Mouse (Mus musculus) heart, postnatal 0 days (tissue): ENCODE results near the gene Zfp579. TPM values are rescaled to one million over a fixed set of nuclear protein-coding genes. Genes with fewer than 3 reads are reported as not detected.
"Not testable (repeated sequence)": the region's sequence is repeated elsewhere in the genome, so short reads cannot be mapped to it uniquely, and the experiment has no call there.

Experiments
- ATAC-seq: fragments of 200-750 bp; cut with Nextera tagmentation; 2 replicates; pipeline ENCODE4 v1.8.0; 2017; ENCODE audit warnings: low read depth, moderate number of reproducible peaks, moderate library complexity; ENCODE audit not compliant: insufficient read depth
- DNase-seq: peaks from one replicate; pipeline ENCODE4 v3.0.0-alpha.2; 2016; ENCODE audit warnings: low spot score
- H3K27ac ChIP-seq: fragments of 300-500 bp; sonication (generic); 2 replicates; pipeline ENCODE4 v1.5.1; 2014; ENCODE audit warnings: low read depth, mild to moderate bottlenecking
- H3K27me3 ChIP-seq: fragments of 300-500 bp; sonication (generic); 2 replicates; pipeline ENCODE4 v1.6.1; 2014; ENCODE audit warnings: low read length, mixed read lengths; ENCODE audit not compliant: control insufficient read depth, insufficient read depth
- H3K36me3 ChIP-seq: fragments of 300-500 bp; sonication (generic); replicated peaks from 2 replicates; pipeline ENCODE4 v1.6.1; 2014; ENCODE audit warnings: low read length, mixed read lengths; ENCODE audit not compliant: control insufficient read depth, insufficient read depth
- H3K4me1 ChIP-seq: fragments of 300-500 bp; sonication (generic); 2 replicates; pipeline ENCODE4 v1.6.1; 2014; ENCODE audit warnings: antibody characterized with exemption; ENCODE audit not compliant: control insufficient read depth, insufficient read depth
- H3K4me2 ChIP-seq: fragments of 300-500 bp; sonication (generic); 2 replicates; pipeline ENCODE4 v1.6.1; 2014; ENCODE audit warnings: low read depth, mild to moderate bottlenecking, low read length, moderate library complexity
- H3K4me3 ChIP-seq: fragments of 300-500 bp; sonication (generic); 2 replicates; pipeline ENCODE4 v1.5.1; 2014; ENCODE audit warnings: low read depth, low read length
- H3K9ac ChIP-seq: fragments of 300-500 bp; sonication (generic); replicated peaks from 2 replicates; pipeline ENCODE4 v1.6.1; 2014; ENCODE audit warnings: low read depth, low read length, mixed read lengths
- H3K9me3 ChIP-seq: fragments of 300-500 bp; sonication (generic); replicated peaks from 2 replicates; pipeline ENCODE4 v1.6.1; 2016; ENCODE audit warnings: low read length; ENCODE audit not compliant: control insufficient read depth
- CTCF ChIP-seq: IDR thresholded peaks from 2 replicates; pipeline ENCODE4 v1.5.1; 2016; ENCODE audit warnings: antibody characterized with exemption, control low read depth, low read depth
- EP300 ChIP-seq: IDR thresholded peaks from 2 replicates; pipeline ENCODE4 v1.6.1; 2016; ENCODE audit warnings: antibody characterized with exemption, low read depth
- WGBS: fragments of 180-500 bp; shearing (Covaris S2); extraction: QIAGEN DNeasy Blood & Tissue Kit; methylation state at CpG from one replicate; pipeline ENCODE4 v1.1.7; 2014; 5-methylcytosine and 5-hydroxymethylcytosine counted together
- polyA plus RNA-seq: library from polyadenylated mRNA; unstranded; fragments of >200 nt; fragmentation: Nextera tagmentation; extraction: Ambion mirVana; gene quantifications from 2 replicates; pipeline ENCODE4 v1.2.1, GENCODE M21; 2015
- total RNA-seq: library from RNA; depleted of rRNA; stranded (reverse); fragments of >200 nt; gene quantifications from 2 replicates; pipeline ENCODE4 v1.2.3, GENCODE M21; 2014; ENCODE audit warnings: low replicate concordance

Zfp579 gene
- total and polyA plus RNA-seq, 2 experiments from 2014 or later: 15.0 to 25.4 TPM

- under 1% methylated on average over 42 of the region's 42 CpGs for WGBS
- Histone ChIP-seq H3K4me1 (peaks cover 14% of the 10 kb centered on the region), H3K9ac (peak within 1 kb of the TSS; percentile 78), H3K36me3 (peaks cover 33% of the 10 kb centered on the region), H3K4me2 (peak within 1 kb of the TSS; percentile 70), H3K4me3 (peak within 1 kb of the TSS; percentile 74), H3K9me3 (no peaks in the 10 kb centered on the region), H3K27me3 (no peaks in the 10 kb centered on the region), H3K27ac (peak within 1 kb of the TSS; percentile 96)
- DNase-seq: peak; percentile 96
- ATAC-seq: peak; percentile 79
- TF ChIP-seq CTCF: no peak
- TF ChIP-seq EP300: no peak
Observed at GRCm38 (mm10) chr7:5014251-5015117, 18.5 kb upstream of the Zfp579 start, which contains the start of the genes Zfp524 and Fiz1. Gene Zfp524, plus strand, starts transcription at chr7:5014415. Gene Fiz1, minus strand, starts transcription at chr7:5014697.

GRCm38 (mm10) chr7:5012681-5013513 is 16.9 kb upstream of the Zfp579 start:
- peaks cover 49% of the 10 kb centered on the region for H3K36me3 ChIP-seq
- H3K9me3 ChIP-seq: no peaks in the 10 kb centered on the region
- H3K4me2 ChIP-seq: no peak overlapping the region
- no peak overlapping the region for H3K4me3 ChIP-seq
- TF ChIP-seq CTCF: no peak
- TF ChIP-seq EP300: no peak
- H3K27ac ChIP-seq: no peak overlapping the region
- H3K9ac ChIP-seq: no peak overlapping the region
- H3K27me3 ChIP-seq: no peaks in the 10 kb centered on the region
- WGBS: 89% methylated on average over 27 of the region's 27 CpGs
- peaks cover 11% of the 10 kb centered on the region for H3K4me1 ChIP-seq
- DNase-seq (no peak), ATAC-seq (no peak)

DNA sequence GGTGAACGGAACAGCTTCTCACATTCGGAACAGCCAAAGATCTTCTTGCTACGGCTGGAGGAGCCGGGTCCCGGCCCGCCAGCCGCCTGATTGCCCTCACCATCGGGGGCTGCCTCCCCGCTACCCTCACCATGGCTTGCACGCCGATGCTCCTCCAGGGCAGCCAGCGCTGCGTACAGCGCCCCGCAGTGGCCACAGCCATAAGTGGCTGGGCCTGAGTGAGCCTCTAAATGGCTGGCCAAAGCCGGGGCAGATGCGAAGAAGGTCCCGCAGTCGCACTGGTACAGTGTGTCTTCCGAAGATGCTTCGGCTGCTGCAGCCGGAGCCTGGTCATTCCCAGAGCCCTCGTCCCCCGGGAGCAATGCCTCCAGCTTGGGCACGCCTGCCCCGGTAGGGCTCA is 12.3 kb upstream of the Zfp579 start:
- Histone ChIP-seq H3K9ac (no peak overlapping the region), H3K9me3 (no peaks in the 10 kb centered on the region), H3K4me1 (no peaks in the 10 kb centered on the region), H3K4me2 (no peak overlapping the region), H3K4me3 (no peak overlapping the region), H3K27me3 (no peaks in the 10 kb centered on the region), H3K36me3 (peaks cover 65% of the 10 kb centered on the region), H3K27ac (no peak overlapping the region)
- no peak for ATAC-seq
- no peak for DNase-seq
- 97% methylated on average over 25 of the region's 26 CpGs for WGBS
- TF ChIP-seq CTCF (no peak), EP300 (no peak)

GRCm38 (mm10) chr7:5002876-5003275 is 6.9 kb upstream of the Zfp579 start:
- not testable (repeated sequence) for H3K4me3 ChIP-seq, DNase-seq, H3K9ac ChIP-seq, H3K9me3 ChIP-seq, H3K27ac ChIP-seq, H3K27me3 ChIP-seq, ATAC-seq, H3K4me1 ChIP-seq, H3K4me2 ChIP-seq
- 57% methylated on average over 8 of the region's 8 CpGs for WGBS
- H3K36me3 ChIP-seq: peaks cover 16% of the 10 kb centered on the region

DNA sequence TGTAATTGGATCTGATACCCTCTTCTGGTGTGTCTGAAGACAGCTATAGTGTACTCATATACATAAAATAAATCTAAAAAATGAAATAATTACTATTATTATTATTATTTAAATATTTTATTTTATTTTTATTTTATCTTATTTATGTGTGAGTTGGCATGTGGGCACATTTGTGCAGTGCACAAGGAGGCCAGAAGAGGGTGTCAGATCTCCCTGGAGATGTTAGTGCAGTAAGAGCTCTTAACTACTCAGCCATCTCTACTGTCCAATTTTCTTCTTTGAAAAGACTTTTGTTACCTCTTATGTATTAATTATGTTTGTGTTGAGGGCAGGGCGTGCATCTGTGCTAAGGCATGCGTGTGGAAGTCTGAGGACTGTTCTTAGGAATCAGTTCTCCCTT is 3.9 kb upstream of the Zfp579 start:
- no peak for TF ChIP-seq EP300
- 0 out of 2 replicates have a peak, but pooled peaks have one; percentile 24 for TF ChIP-seq CTCF
- Histone ChIP-seq H3K36me3 (no peaks in the 10 kb centered on the region), H3K4me1 (peaks cover 12% of the 10 kb centered on the region), H3K9ac (no peak overlapping the region), H3K27me3 (no peaks in the 10 kb centered on the region), H3K9me3 (no peaks in the 10 kb centered on the region), H3K4me2 (no peak overlapping the region), H3K4me3 (no peak overlapping the region), H3K27ac (no peak overlapping the region)
- ATAC-seq (no peak), DNase-seq (no peak)
- WGBS: 63% methylated on average over 2 of the region's 2 CpGs
